Mouse (Mus musculus) MEL (cell line): ENCODE data around the gene Pcca. TPM values are rescaled to one million over a fixed set of nuclear protein-coding genes. Genes with fewer than 3 reads are reported as not detected.

Experiments
- DNase-seq: peaks from one replicate; pipeline ENCODE4 v3.0.0; 2011; ENCODE audit warnings: low read depth, low spot score
- H3K27ac ChIP-seq: 2 replicates; pipeline ENCODE4 v1.5.1; 2012; ENCODE audit warnings: low read depth, mild to moderate bottlenecking, control low read depth, low read length, moderate library complexity; ENCODE audit not compliant: control insufficient read depth
- H3K27me3 ChIP-seq, 2 experiments: fragments of 150-350 bp in 1 of 2; sonication (generic) in 1 of 2; 2 replicates each; pipeline ENCODE4 v1.6.1; 2012; ENCODE audit warnings: low read length in 2 of 2, mild to moderate bottlenecking in 2 of 2, improper control_type of control experiment in 1 of 2, moderate library complexity in 1 of 2; ENCODE audit not compliant: insufficient read depth in 2 of 2, control insufficient read depth in 1 of 2
- H3K36me3 ChIP-seq, 2 experiments: 2 replicates each; pipeline ENCODE4 v1.6.1; 2012 to 2014; ENCODE audit warnings: low read length in 2 of 2, improper control_type of control experiment in 1 of 2, inconsistent platforms in 1 of 2, mild to moderate bottlenecking in 1 of 2; ENCODE audit not compliant: insufficient read depth in 2 of 2, control insufficient read depth in 1 of 2
- H3K4me1 ChIP-seq, 2 experiments: fragments of 150-350 bp in 1 of 2; sonication (generic) in 1 of 2; 2 replicates each; pipeline ENCODE4 v1.6.1; 2012; ENCODE audit warnings: low read length in 2 of 2, improper control_type of control experiment in 1 of 2, mild to moderate bottlenecking in 1 of 2; ENCODE audit not compliant: insufficient read depth in 2 of 2, control insufficient read depth in 1 of 2
- H3K4me3 ChIP-seq, 2 experiments: fragments of 150-350 bp in 1 of 2; sonication (generic) in 1 of 2; 2 replicates each; pipeline ENCODE4 v1.5.1; 2012; ENCODE audit warnings: low read depth in 2 of 2, low read length in 2 of 2, mild to moderate bottlenecking in 2 of 2, moderate library complexity in 2 of 2, control low read depth in 1 of 2, improper control_type of control experiment in 1 of 2; ENCODE audit not compliant: control insufficient read depth in 1 of 2, insufficient read depth in 1 of 2
- H3K79me2 ChIP-seq: 2 replicates; pipeline ENCODE4 v1.6.1; 2012; ENCODE audit warnings: mild to moderate bottlenecking, low read length, moderate library complexity; ENCODE audit not compliant: control insufficient read depth, poor library complexity, insufficient read depth
- H3K9ac ChIP-seq: 2 replicates; pipeline ENCODE4 v1.6.1; 2012; ENCODE audit warnings: low read depth, mild to moderate bottlenecking, control low read depth, low read length, moderate library complexity; ENCODE audit not compliant: control insufficient read depth, poor library complexity, severe bottlenecking
- H3K9me3 ChIP-seq: fragments of 150-350 bp; sonication (generic); replicated peaks from 2 replicates; pipeline ENCODE4 v1.6.1; 2012; ENCODE audit warnings: mild to moderate bottlenecking, low read length, improper control_type of control experiment, moderate library complexity; ENCODE audit not compliant: insufficient read depth
- CHD1 ChIP-seq: IDR thresholded peaks from 2 replicates; pipeline ENCODE4 v1.6.1; 2012; ENCODE audit warnings: low read depth, mild to moderate bottlenecking, inconsistent platforms, low read length, improper control_type of control experiment
- CHD2 ChIP-seq: IDR thresholded peaks from 2 replicates; pipeline ENCODE4 v1.6.1; 2011; ENCODE audit warnings: low read length, improper control_type of control experiment
- ETS1 ChIP-seq: IDR thresholded peaks from 2 replicates; pipeline ENCODE4 v1.6.1; 2012; ENCODE audit warnings: low read depth, mild to moderate bottlenecking, inconsistent platforms, low read length, improper control_type of control experiment, moderate library complexity
- GABPA ChIP-seq: IDR thresholded peaks from 2 replicates; pipeline ENCODE4 v1.6.1; 2012; ENCODE audit warnings: low read depth, mild to moderate bottlenecking, inconsistent platforms, low read length, improper control_type of control experiment, moderate library complexity
- GATA1 ChIP-seq: IDR thresholded peaks from 2 replicates; pipeline ENCODE4 v1.6.1; 2011; ENCODE audit warnings: low read depth, low read length, improper control_type of control experiment
- HCFC1 ChIP-seq: IDR thresholded peaks from 2 replicates; pipeline ENCODE4 v1.6.1; 2012; ENCODE audit warnings: low read depth, mild to moderate bottlenecking, inconsistent platforms, low read length, improper control_type of control experiment, moderate library complexity
- MAX ChIP-seq: IDR thresholded peaks from 2 replicates; pipeline ENCODE4 v1.6.1; 2011; ENCODE audit warnings: low read length, improper control_type of control experiment
- MEF2A ChIP-seq: IDR thresholded peaks from 2 replicates; pipeline ENCODE4 v1.6.1; 2014; ENCODE audit warnings: low read depth, mild to moderate bottlenecking, inconsistent platforms, low read length, improper control_type of control experiment; ENCODE audit not compliant: poor library complexity, insufficient replicate concordance, severe bottlenecking; ENCODE audit errors: extremely low read depth
- NRF1 ChIP-seq: IDR thresholded peaks from 2 replicates; pipeline ENCODE4 v1.6.1; 2014; ENCODE audit warnings: low read depth, mild to moderate bottlenecking, inconsistent platforms, low read length, improper control_type of control experiment, moderate library complexity; ENCODE audit not compliant: poor library complexity, insufficient read depth, severe bottlenecking
- POLR2AphosphoS5 ChIP-seq: IDR thresholded peaks from 2 replicates; pipeline ENCODE4 v1.6.1; 2012; ENCODE audit warnings: low read depth, borderline replicate concordance, mild to moderate bottlenecking, inconsistent platforms, low read length, moderate library complexity, mixed read lengths
- SIN3A ChIP-seq: IDR thresholded peaks from 2 replicates; pipeline ENCODE4 v1.6.1; 2012; ENCODE audit warnings: low read length, improper control_type of control experiment, inconsistent platforms
- TAL1 ChIP-seq: IDR thresholded peaks from 2 replicates; pipeline ENCODE4 v1.6.1; 2012; ENCODE audit warnings: mild to moderate bottlenecking, inconsistent platforms, low read length, moderate library complexity, mixed read lengths
- USF1 ChIP-seq: IDR thresholded peaks from 2 replicates; pipeline ENCODE4 v1.6.1; 2014; ENCODE audit warnings: low read depth, mild to moderate bottlenecking, inconsistent platforms, low read length, improper control_type of control experiment, moderate library complexity
- USF2 ChIP-seq, 2 experiments: IDR thresholded peaks; 2 replicates each; pipeline ENCODE4 v1.6.1; 2011 to 2012; ENCODE audit warnings: improper control_type of control experiment in 2 of 2, low read length in 2 of 2, borderline replicate concordance in 1 of 2, inconsistent platforms in 1 of 2, low read depth in 1 of 2, mild to moderate bottlenecking in 1 of 2; ENCODE audit not compliant: insufficient read depth in 1 of 2
- ZKSCAN1 ChIP-seq: IDR thresholded peaks from 2 replicates; pipeline ENCODE4 v1.6.1; 2012; ENCODE audit warnings: low read depth, mild to moderate bottlenecking, inconsistent platforms, low read length, improper control_type of control experiment, moderate library complexity
- ZMIZ1 ChIP-seq: IDR thresholded peaks from 2 replicates; pipeline ENCODE4 v1.6.1; 2012; ENCODE audit warnings: low read depth, mild to moderate bottlenecking, inconsistent platforms, low read length, improper control_type of control experiment, moderate library complexity
- ZNF384 ChIP-seq: IDR thresholded peaks from 2 replicates; pipeline ENCODE4 v1.6.1; 2012; ENCODE audit warnings: low read depth, mild to moderate bottlenecking, inconsistent platforms, low read length, improper control_type of control experiment
- polyA plus RNA-seq, 2 experiments: library from polyadenylated mRNA; stranded (reverse) in 1 of 2; unstranded in 1 of 2; fragments of >175 nt in 1 of 2; fragments of >200 nt in 1 of 2; gene quantifications; 2 replicates each; pipeline versions ENCODE4 v1.2.1 to v1.2.4; 2012; ENCODE audit warnings: low replicate concordance in 2 of 2, low read depth in 1 of 2; ENCODE audit not compliant: insufficient read length in 2 of 2, insufficient read depth in 1 of 2, missing spikeins in 1 of 2
- total RNA-seq: library from RNA; depleted of rRNA; stranded (reverse); fragments of 300-350 nt; gene quantifications from 2 replicates; pipeline ENCODE4 v1.2.3, GENCODE M21; 2012

Pcca gene
- total and polyA plus RNA-seq, 3 experiments: 21.2 to 22.7 TPM; not detected in 1

DNA sequence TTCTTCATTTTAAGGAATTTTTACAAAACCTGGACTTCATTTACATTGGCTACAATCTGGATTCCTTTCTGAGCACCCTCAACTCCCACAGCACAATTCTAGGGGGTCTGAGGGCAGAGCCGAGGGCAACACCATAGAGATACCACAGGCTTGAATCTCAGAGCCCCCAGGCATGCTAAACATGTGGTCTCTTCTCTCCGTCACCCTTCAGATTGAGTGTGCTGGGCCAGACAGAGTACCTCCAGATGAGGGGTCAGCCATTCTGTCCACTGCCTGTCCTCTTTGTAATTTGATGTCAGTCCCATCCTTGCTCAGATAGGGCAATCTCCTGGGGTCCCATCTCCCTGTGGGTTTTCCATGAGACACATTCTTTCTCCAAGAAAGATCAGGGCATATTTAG, 347.6 kb downstream of the Pcca start:
- Histone ChIP-seq H3K27ac (no peak overlapping the region), H3K36me3 (no peaks in the 10 kb centered on the region), H3K4me1 (no peaks in the 10 kb centered on the region), H3K79me2 (no peaks in the 10 kb centered on the region), H3K9ac (no peak overlapping the region), H3K27me3 (no peaks in the 10 kb centered on the region), H3K9me3 (no peaks in the 10 kb centered on the region), H3K4me3 (no peak overlapping the region)
- DNase-seq: no peak
- no peak for TF ChIP-seq HCFC1
- no peak for TF ChIP-seq ZKSCAN1
- TF ChIP-seq, all 39 proteins: peak for 0

DNA sequence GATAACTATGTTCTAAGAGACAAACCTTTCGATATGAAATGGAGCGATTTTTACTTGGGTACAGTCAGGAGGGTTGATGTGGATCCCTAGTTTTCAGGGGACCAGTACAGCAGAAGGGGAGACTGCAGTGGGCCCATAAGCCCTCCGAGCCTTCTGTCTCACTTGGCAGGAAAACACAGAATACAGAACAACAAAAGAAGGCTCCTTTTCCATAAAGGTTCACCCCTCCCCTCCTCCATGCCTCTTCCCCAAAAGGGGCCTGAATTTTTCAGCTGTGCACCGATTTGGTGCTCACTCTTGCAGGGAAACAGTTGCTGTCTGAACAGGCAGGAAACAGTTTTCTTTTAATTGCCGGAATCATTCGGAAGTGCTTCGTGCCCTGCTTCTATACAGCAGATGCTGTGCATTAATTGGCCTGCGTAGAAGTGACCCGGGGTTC, 348.1 kb downstream of the Pcca start:
- H3K79me2 ChIP-seq: no peaks in the 10 kb centered on the region
- TF ChIP-seq MEF2A: no peak
- no peak for TF ChIP-seq USF2 (IDR thresholded peaks at IDR 0.05; ENCODE audit: borderline replicate concordance in 1 of 2, insufficient read depth in 1 of 2, low read depth in 1 of 2, low read length in 2 of 2)
- no peak for TF ChIP-seq GATA1
- TF ChIP-seq SIN3A: no peak
- TF ChIP-seq CHD1: no peak
- no peak for TF ChIP-seq ZNF384
- TF ChIP-seq TAL1: no peak
- no peak for TF ChIP-seq ZMIZ1
- no peak for TF ChIP-seq USF1
- TF ChIP-seq NRF1: no peak
- TF ChIP-seq HCFC1: no peak
- no peak for TF ChIP-seq CHD2
- no peak for TF ChIP-seq GABPA
- no peak for TF ChIP-seq POLR2AphosphoS5
- no peak for TF ChIP-seq MAX
- no peak for TF ChIP-seq ETS1
- TF ChIP-seq, all 39 proteins: peak for 0
- no peak for DNase-seq
- Histone ChIP-seq H3K9ac (no peak overlapping the region), H3K27me3 (no peaks in the 10 kb centered on the region), H3K4me1 (peaks cover under 1 to 3% of the 10 kb centered on the region in 2 experiments; a peak in 2 of 4 replicates), H3K36me3 (peaks cover 0 to 4% of the 10 kb centered on the region in 2 experiments; a peak in 1 of 4 replicates), H3K27ac (no peak overlapping the region), H3K9me3 (no peaks in the 10 kb centered on the region), H3K4me3 (no peak overlapping the region)
